Mouse (Mus musculus) frontal cortex, postnatal 25 days (tissue): ENCODE data around the gene Cep89.

Experiments used
- DNase-seq, 2 experiments: peaks; one replicate each; pipeline ENCODE4 v3.0.0; 2022; ENCODE audit warnings: low spot score in 2 of 2

The Cep89 gene

GRCm38 (mm10) chr7:35382706-35383353 lies 14.0 kb upstream of the Cep89 start:
- no peak for DNase-seq

GRCm38 (mm10) chr7:35386525-35386952 lies 10.3 kb upstream of the Cep89 start:
- DNase-seq: no peak

GRCm38 (mm10) chr7:35388694-35389093 lies 8.1 kb upstream of the Cep89 start:
- DNase-seq: no peak

- no peak for DNase-seq
Measured at GRCm38 (mm10) chr7:35392935-35393334, 3.9 kb upstream of the Cep89 start.

GRCm38 (mm10) chr7:35395734-35396456 lies 940 bp upstream of the Cep89 start:
- DNase-seq: no peak

GRCm38 (mm10) chr7:35401169-35401568 lies 4.3 kb downstream of the Cep89 start:
- DNase-seq: no peak

GRCm38 (mm10) chr7:35415226-35415625 lies 18.4 kb downstream of the Cep89 start:
- DNase-seq: no peak

GRCm38 (mm10) chr7:35415801-35416653 lies 19.2 kb downstream of the Cep89 start:
- DNase-seq: no peak

GRCm38 (mm10) chr7:35416654-35416948 lies 19.8 kb downstream of the Cep89 start:
- no peak for DNase-seq

GRCm38 (mm10) chr7:35423071-35423470 lies 26.2 kb downstream of the Cep89 start:
- DNase-seq: no peak

- DNase-seq: no peak
Measured at GRCm38 (mm10) chr7:35428146-35428545, 31.3 kb downstream of the Cep89 start.

GRCm38 (mm10) chr7:35435266-35435665 lies 38.4 kb downstream of the Cep89 start:
- DNase-seq: no peak

- DNase-seq: no peak
Measured at GRCm38 (mm10) chr7:35447501-35447900, 50.7 kb downstream of the Cep89 start.

- DNase-seq: no peak
Measured at GRCm38 (mm10) chr7:35447996-35448846, 51.4 kb downstream of the Cep89 start, which contains the start of gene Slc7a9. Slc7a9 (plus strand) TSS chr7:35448796.

- DNase-seq: no peak
Measured at GRCm38 (mm10) chr7:35448867-35449266, 52.0 kb downstream of the Cep89 start.

GRCm38 (mm10) chr7:35456091-35456814 lies 59.4 kb downstream of the Cep89 start:
- no peak for DNase-seq

- no peak for DNase-seq
Measured at GRCm38 (mm10) chr7:35460971-35461370, 64.1 kb downstream of the Cep89 start.

- no peak for DNase-seq
Measured at GRCm38 (mm10) chr7:35465027-35465426, 68.2 kb downstream of the Cep89 start.

GRCm38 (mm10) chr7:35467856-35468255 lies 71.0 kb downstream of the Cep89 start:
- DNase-seq: no peak

- no peak for DNase-seq
Measured at GRCm38 (mm10) chr7:35470794-35471193, 74.0 kb downstream of the Cep89 start.

GRCm38 (mm10) chr7:35476457-35476856 lies 79.6 kb downstream of the Cep89 start:
- no peak for DNase-seq
